Mouse (Mus musculus): ENCODE measurements around the gene Havcr1.

GRCm38 (mm10) chr11:46733242-46733789, 1.6 kb upstream of the Havcr1 start:
- no peak for TF ChIP-seq POLR2A (IDR thresholded peaks at IDR 0.05; ENCODE audit: low read depth, low read length)
- no peak for TF ChIP-seq MXI1 (IDR thresholded peaks at IDR 0.05; ENCODE audit: low read depth, low read length)
- peak; percentile 66 for TF ChIP-seq ZC3H11A (IDR thresholded peaks at IDR 0.05; ENCODE audit: low read depth, low read length)
- TF ChIP-seq CTCF (conservative IDR thresholded peaks at IDR 0.05 in 1 of 2, IDR thresholded peaks at IDR 0.05 in 1 of 2; ENCODE audit: low read depth in 2 of 2, low read length in 2 of 2), result peak; percentile 89 to 91
- TF ChIP-seq JUND (conservative IDR thresholded peaks at IDR 0.05; ENCODE audit: low read depth, low read length), result no peak
- no peak for TF ChIP-seq JUN (IDR thresholded peaks at IDR 0.05; ENCODE audit: insufficient read depth, low read depth, low read length)
- no peak for TF ChIP-seq ZMIZ1 (IDR thresholded peaks at IDR 0.05; ENCODE audit: low read depth, low read length)
- TF ChIP-seq POLR2AphosphoS2 (IDR thresholded peaks at IDR 0.05; ENCODE audit: low read depth, low read length), result no peak
